Mouse (Mus musculus) bone marrow, adult 2 months (tissue): Measurements from ENCODE around the gene Smyd2.

Experiments
- CTCF ChIP-seq: fragments of 200-500 bp; IDR thresholded peaks from 2 replicates; pipeline ENCODE4 v1.5.1; 2011; ENCODE audit warnings: low read length, control low read depth; ENCODE audit not compliant: control insufficient read depth, insufficient read depth
- POLR2A ChIP-seq: fragments of 200-500 bp; IDR thresholded peaks from 2 replicates; pipeline ENCODE4 v1.6.1; 2011; ENCODE audit warnings: low read depth, mild to moderate bottlenecking, control low read depth, low read length, borderline replicate concordance; ENCODE audit not compliant: control insufficient read depth

DNA sequence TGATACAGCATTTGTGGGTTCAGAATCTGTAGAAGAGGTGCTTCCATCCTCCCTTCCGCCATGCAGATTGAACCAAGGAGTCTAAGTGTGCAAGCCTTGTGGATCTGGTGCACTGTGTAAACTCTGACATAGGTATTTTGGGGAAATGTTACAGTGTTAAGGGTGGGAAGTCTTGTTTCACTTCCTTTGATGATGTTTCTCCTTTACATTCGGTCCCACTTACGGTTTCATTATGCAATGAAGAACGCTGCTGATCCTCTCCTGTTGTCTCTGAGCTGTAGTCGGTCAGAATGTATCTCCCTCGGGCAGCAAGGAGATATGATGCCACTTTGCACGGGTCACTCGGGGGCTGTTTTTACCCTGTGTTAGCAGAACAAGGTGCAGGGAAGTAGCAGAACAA is 50.5 kb downstream of the Smyd2 start:
- TF ChIP-seq CTCF (no peak), POLR2A (no peak)
